Mouse (Mus musculus): Measurements from ENCODE around the gene Slc15a1.

Gene Slc15a1

GRCm38 (mm10) chr14:121485722-121486121, 19.3 kb downstream of the Slc15a1 start:
- DNase-seq, result no peak

- no peak for DNase-seq
Observed at GRCm38 (mm10) chr14:121484436-121484835, 20.6 kb downstream of the Slc15a1 start.

- no peak for DNase-seq
Observed at GRCm38 (mm10) chr14:121482181-121482580, 22.9 kb downstream of the Slc15a1 start.

- DNase-seq, result no peak
Observed at GRCm38 (mm10) chr14:121481591-121481990, 23.5 kb downstream of the Slc15a1 start.

- no peak for DNase-seq
Observed at GRCm38 (mm10) chr14:121479096-121479495, 26.0 kb downstream of the Slc15a1 start.

- no peak for DNase-seq
Observed at GRCm38 (mm10) chr14:121477925-121478693, 26.9 kb downstream of the Slc15a1 start.

- DNase-seq, result no peak
Observed at GRCm38 (mm10) chr14:121473869-121474268, 31.2 kb downstream of the Slc15a1 start.

GRCm38 (mm10) chr14:121471545-121472121, 33.4 kb downstream of the Slc15a1 start:
- no peak for DNase-seq

- DNase-seq, result no peak
Observed at GRCm38 (mm10) chr14:121469601-121470000, 35.5 kb downstream of the Slc15a1 start.

- no peak for DNase-seq
Observed at GRCm38 (mm10) chr14:121467646-121468045, 37.4 kb downstream of the Slc15a1 start.

- no peak for DNase-seq
Observed at GRCm38 (mm10) chr14:121466501-121466900, 38.6 kb downstream of the Slc15a1 start.

- no peak for DNase-seq
Observed at GRCm38 (mm10) chr14:121464318-121464717, 40.7 kb downstream of the Slc15a1 start.

- DNase-seq, result no peak
Observed at GRCm38 (mm10) chr14:121462756-121463155, 42.3 kb downstream of the Slc15a1 start.

GRCm38 (mm10) chr14:121460966-121461365, 44.1 kb downstream of the Slc15a1 start:
- no peak for DNase-seq

- DNase-seq, result no peak
Observed at GRCm38 (mm10) chr14:121458521-121458920, 46.5 kb downstream of the Slc15a1 start.

- no peak for DNase-seq
Observed at GRCm38 (mm10) chr14:121457536-121457935, 47.5 kb downstream of the Slc15a1 start.

GRCm38 (mm10) chr14:121456416-121457285, 48.4 kb downstream of the Slc15a1 start:
- DNase-seq, result no peak

GRCm38 (mm10) chr14:121455976-121456375, 49.1 kb downstream of the Slc15a1 start:
- no peak for DNase-seq

GRCm38 (mm10) chr14:121455527-121455926, 49.5 kb downstream of the Slc15a1 start:
- DNase-seq, result peak; percentile 73

- no peak for DNase-seq
Observed at GRCm38 (mm10) chr14:121453130-121453529, 51.9 kb downstream of the Slc15a1 start.

GRCm38 (mm10) chr14:121452227-121452626, 52.8 kb downstream of the Slc15a1 start:
- no peak for DNase-seq

GRCm38 (mm10) chr14:121451424-121452029, 53.5 kb downstream of the Slc15a1 start:
- no peak for DNase-seq

All from lung, postnatal 14 days (tissue).